Mouse (Mus musculus) natural killer cell, adult 2 months (primary cell): Measurements from ENCODE around the gene Socs2.

ENCODE experiments used
- DNase-seq, 2 experiments: peaks; one replicate each; pipeline ENCODE4 v3.0.0; 2022; ENCODE audit warnings: low spot score in 2 of 2

The Socs2 gene

DNA sequence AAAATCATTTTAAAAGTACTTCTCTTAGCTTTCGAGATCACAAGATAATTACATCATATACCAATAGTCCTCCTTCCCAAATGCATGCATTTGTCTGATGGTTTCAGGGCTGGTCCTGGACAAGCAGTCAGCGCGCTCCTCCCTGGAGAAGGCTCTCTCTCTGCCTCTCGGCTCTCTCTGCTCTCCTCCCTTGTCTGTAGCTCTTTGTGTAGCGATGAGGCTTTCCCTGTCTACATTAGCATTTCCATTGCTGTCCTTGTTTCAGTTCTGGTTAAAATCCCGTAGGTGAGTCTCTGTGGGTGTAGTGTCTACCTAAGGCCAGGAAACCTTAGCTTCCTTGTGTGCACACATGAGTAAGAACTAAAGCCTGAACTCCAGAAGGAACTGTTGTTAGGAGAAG lies 62.9 kb downstream of the Socs2 start:
- DNase-seq = no peak

DNA sequence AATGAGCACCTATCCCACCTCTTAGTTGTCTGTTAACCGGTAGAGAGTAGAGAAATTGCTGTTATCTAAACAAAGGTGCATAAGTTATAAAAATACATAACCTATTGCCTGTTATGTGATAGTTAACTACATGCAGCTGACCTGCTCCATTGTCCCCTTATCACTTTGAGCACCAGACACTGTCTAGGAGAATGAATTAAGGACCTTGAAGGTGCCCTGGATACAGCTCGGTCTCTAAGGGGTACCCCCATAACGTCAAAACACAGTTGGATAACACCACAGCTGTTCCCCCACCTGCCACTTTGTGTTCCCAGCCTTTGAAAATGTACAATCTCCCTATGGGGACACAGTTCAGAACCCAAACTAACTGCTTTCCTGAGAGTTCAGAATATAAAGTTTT lies 68.5 kb downstream of the Socs2 start:
- no peak for DNase-seq

DNA sequence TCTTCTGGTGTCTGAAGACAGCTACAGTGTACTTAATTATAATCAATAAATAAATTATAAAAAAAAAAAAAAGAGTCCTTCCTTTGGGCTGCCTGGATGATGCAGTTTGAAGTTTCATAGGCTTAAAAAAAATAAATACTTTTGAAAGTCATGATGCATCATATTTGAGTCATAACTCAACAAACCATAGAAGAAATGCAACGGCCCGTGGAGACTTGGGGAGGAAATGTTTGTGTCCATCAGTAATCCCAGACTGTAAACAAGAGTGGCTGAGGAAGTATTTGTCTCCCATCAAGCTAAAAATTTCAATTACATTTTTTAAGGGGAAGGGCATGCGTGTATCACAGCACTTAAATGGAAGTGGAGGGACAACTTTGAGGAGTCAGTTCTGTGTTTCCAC lies 69.2 kb downstream of the Socs2 start:
- DNase-seq = no peak

DNA sequence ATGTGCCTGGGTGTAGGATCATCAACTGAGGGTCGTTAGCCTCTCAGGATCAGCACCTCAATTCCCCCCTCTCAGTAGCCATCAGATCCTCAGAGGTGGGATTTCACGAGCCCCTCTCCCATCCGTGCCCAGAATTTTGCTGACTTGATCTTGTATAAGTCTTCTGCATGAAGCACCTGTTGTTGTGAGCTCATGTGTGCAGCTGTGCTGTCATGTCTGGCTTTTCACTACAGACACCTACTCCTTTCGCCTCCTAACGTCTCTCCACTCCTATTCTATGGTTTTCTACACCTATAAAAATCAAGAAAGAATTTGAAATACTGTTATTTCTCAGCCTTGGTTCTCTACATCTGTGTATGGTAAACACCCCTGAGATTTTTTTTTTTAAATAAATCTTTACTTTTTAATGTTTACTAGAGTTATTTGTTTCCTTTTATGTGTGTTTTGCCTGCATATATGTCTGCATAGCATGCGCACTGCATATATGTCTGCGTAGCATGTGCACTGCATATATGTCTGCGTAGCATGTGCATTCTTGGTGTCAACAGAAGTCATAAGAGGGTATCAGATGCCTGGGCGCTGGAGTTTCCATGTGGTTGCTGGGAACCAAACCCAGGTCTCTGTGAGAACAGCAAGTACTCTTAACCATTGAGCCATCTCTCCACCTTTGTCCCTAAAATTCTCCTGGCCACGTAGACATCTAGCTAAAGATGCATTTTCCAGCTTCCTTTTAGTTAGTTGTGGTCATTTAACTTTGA lies 74.0 kb downstream of the Socs2 start:
- no peak for DNase-seq

DNA sequence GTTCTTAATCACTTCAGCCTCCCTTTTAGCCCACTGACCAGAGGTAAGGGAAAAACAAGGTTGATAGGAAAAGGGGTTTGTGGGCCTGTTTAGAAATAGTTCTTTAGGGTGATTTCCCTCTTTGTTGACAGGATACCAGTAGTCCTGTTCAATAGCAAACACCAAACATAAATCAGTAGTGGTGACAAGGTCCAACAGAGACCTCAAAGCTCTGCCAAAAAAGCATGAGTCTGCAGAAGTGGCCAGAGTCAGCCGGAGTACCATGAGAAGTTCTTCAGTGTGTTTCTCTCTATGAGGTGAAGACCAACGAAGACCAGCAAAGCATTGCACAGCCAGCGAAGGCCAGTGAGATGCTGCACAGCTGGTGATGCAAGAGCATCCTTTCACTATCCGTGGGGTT lies 76.3 kb downstream of the Socs2 start:
- no peak for DNase-seq

DNA sequence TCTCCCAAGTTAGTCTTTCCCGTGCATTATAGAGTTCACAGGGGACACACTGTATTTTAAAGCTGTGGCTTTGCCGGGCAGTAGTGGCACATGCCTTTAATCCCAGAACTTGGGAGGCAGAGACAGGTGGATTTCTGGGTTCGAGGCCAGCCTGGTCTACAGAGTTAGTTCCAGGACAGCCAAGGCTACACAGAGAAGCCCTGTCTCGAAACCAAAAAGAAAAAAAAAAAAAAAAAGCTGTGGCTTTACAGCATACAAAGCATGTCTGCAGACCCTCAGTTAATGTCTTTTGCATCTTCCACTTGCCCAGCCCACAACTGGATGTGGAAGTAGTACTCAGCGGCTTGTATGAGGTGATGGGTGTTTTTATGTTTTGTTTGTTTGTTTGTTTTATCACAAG lies 79.4 kb downstream of the Socs2 start:
- DNase-seq = no peak

DNA sequence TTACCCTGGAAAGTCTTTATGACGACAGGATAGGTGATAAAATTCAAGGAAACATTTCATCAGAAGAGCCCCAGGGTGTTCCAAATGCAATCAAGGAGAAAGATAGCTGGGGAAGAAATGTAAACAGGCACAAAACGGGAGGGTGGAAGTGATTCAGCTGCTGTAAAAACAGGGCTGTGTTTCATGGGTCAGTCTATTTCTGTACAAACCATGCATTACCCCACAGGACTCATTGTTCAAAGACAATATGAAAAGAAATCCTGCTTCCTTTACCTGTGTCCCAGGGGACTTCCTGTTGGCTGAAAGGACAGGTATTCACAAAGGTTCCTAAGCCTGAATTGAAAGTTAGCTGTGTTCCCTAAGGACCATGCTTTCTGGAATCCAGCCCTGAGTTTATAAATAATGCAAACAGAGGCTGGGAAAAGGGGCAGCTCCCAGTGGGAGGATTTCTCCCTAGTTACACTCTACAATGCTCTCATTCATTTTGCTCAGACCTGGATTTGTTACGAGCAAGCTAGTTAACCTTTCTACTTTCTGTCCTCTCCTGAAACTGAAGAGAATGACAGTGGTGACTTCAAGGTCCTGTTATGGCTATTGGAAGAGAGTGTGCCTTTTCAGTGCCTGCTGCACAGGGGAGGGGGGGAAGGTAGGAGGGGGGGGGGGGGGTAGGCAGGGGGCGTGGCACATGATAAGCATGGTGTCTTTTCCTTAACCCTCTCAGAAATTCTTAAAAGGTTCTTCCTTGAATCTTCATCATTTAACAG lies 80.0 kb downstream of the Socs2 start:
- DNase-seq = no peak
